Mouse (Mus musculus) R1 (cell line): ENCODE measurements at regions not wholly inside any gene's neighbourhood (a gene's known extent, or its start where the extent isn't known, plus 50 kb on each side); places are given as distances from the start of the nearest gene placed in this dataset.

ENCODE experiments used
- DNase-seq: peaks from one replicate; pipeline ENCODE4 v3.0.0-alpha.2; 2018; ENCODE audit warnings: low read depth, low spot score

DNA sequence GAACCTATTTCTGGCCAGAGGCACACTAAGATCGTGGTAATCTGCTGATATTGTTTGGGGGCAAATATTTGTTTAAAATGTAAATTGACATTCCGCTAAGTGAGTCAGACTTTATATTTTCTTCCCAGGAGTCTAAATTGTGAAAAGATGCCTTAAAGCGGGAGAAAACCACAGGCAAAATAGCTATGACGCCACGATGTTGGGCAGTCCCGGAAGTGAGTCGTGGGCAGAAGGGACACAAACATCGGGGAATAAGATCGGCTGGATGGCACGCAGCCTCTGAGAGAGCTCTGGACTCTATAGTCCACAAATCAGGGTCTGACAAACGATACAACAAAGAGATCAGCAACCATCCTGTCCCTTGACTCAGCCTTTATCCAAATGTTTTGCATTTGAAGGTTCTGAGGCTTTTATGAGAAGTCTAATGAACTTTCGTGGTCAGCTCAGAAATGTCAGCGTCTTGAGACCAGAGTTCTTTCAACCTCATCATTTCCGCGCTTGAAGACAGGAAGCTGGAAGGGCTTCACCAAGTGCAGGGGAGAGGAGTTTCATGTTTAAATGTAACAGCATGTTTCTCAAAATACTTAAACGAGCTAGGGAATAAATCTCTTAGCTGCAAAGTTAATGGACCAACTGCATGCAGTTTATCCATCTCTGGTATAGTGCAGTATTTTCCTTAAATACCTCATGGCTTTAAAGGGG lies 472.2 kb upstream of the Intu start:
- no peak for DNase-seq

DNA sequence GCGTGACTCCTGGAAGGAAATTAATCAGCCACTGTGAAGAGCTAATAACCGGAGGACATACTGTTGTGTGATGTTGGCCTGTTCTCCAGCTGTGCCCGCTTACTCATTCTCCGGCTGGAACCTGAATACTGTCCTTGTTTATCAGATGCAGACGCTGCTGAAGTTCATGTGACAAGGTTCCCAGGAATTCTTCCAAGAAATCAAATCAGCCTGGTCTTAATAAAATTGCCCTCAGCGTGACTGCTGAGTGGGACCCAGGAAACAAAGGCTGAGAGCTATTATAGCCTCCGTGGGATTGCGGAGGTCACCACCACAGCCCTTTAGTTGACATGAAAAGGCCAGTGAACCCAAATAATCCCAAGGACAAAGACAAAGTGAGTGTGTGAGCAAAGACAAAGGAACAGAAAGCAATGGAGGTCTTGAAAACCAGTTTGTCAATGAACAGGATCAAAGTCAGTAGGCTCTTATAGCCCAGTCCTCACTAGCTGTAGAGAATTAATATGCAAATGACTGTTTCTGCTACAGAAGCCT lies 460.9 kb upstream of the Intu start:
- DNase-seq = peak; percentile 3

DNA sequence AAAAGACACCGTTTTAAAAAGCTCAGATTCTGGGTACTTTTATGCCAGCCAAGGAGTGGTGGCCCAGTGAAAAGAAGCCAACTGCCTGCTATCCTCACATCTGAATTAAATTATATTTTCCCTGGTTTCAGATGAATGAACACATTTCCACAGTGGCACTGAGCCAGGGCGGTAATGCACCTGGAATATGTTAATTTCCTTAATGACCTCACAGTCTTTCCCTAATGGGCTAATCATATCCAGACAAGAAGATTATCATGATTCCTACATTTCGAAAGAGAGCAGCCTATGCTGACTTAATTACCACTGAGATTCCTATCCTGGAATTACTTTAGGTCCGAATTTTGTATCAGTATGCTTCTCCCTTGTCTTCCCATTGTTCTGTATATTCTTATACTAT lies 454.3 kb upstream of the Intu start:
- DNase-seq = no peak

DNA sequence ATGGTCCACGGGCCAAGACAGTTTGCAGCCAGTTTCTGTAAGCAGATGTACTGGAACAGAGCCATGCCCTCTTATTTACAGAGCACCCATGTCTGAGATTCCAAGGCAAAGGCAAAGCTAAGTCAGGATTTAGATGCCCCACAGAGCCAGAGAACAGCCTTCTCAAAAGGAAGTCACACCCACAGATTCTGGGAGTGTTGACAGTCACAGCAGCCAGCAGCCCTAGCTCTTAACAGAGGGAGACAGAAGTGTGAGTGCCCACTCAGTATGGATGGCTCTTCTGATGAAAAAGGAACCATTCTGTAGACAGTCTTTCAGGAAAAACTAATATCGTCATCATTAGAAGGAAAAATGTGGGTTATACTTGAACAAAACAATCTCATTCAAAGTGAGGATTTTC lies 446.0 kb upstream of the Intu start:
- no peak for DNase-seq

DNA sequence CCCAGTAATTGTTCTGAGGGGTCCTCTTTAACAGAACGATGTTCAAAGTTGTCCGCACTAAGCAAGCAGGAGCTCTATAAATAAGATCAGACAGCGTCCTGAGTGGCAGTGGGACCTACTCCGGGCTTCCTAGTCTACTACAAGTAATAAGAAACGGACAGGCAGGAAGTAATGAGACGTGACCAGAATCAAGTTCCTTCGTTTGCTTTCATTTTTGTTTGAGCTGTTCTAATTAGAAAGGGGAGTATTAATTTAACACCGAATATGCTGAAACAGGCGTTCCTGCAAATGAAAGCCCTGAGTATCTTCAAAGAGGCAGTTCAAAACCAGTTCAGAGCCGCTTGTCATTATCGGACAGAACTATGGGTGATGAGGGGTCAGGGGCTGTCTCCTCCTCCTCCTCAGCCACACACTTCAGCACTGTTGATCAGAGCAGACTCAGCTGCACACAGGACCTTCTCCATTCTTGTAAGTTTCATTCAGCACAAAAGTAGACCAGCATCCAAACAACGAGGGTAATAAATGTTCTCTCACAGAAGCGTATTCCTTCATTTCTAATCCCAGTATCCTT lies 439.2 kb upstream of the Intu start:
- DNase-seq = no peak

DNA sequence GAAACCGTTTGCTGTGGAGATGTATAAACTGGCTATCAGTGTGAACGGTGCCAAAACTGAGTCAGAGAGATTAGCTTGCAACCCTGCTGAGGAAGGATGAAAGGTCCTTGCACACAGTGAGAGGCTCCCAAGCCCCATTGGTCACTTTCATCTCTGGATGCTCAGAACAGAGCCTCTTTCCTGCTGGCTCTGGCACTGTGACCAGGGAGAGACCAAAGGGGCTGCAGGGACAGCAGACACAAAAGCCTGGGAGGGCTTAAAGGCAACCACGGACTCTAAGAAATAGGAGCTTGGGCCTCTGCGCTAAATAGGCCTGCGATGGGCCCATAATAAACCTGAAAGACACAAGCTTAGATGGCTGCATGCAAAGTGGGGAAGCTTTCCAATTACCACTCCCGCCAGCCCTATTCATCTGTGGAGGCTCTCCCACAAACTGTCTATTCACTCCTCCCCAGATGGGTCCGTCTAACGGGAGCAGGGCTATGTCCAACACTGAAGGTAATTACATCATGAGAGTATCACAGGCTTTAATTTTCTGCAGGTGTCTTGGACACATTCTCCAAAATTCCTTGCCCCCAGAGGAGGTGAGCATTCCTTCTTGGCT lies 438.2 kb upstream of the Intu start:
- DNase-seq = no peak

DNA sequence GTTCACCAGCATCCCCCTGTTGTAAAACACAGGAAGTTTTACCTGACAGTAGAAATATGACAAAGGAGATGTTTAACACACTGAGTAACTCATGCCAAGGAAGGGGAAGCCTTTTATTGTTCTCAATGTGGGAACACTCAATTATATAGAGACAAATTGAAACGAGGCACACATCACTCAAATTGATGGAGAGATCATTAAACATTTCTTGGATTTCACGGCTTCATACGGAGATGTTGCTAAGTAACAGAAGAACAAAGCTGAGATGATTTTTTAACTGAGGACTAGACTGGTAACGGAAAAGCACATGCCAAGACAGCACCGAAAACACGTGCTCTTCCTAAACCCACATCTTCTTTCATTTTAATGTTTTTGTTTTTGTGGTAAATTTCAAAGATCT lies 437.0 kb upstream of the Intu start:
- no peak for DNase-seq

DNA sequence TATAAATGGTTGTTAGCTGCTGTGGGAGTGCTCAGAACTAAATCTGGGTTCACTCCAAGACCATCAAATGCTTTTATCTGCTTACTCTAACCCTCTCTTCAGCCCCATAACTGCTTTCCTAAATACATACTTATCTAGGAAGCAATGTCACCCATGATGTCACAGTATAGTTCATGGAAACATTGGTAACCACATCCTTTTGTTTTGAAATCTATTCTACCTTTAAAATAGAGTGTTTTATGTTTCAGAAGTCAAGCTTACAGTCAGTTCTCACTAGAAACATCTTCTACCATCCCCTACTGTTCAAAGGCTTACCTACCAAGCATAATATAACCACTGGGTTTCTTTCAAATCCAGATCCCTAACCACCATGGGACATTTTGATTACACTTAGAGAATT lies 436.4 kb upstream of the Intu start:
- no peak for DNase-seq

DNA sequence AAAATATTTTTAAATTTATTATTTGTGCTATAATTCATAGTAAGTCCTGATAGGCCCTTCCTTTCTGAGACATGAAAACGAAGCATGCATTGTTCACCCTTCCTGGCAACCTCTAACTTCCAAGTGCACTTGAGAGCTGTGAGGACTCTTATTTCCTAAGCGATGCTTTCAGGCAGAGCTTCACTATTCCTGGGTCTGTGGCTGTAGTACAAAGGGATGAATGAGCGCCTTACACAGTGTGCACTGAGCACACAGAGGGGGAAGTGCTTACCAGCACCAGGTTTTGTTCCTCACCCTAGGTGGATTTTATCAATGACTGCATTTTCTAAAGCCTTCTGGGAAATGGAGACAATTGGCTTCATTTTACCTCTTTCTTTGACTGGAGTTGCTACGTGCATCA lies 428.4 kb upstream of the Intu start:
- peak; percentile 10 for DNase-seq

DNA sequence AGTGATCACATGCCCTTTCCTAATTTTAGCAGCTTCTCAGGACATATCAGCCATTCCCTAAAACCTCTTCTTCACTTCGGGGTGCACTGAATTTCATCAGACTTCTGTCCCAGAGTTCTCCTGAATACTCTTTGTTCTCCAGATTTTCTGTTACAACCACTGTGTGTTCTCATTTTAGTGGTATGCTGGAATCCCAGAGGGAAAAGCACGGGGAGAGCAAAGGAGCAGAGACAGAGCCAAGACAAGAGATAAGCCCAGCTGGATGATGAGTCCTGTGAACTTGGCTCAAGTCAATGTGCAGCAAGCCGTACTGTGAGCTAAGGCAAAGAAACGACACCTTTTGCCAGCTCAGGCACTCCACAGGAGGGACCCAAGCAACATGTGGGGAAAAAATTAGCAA lies 416.3 kb upstream of the Intu start:
- no peak for DNase-seq

DNA sequence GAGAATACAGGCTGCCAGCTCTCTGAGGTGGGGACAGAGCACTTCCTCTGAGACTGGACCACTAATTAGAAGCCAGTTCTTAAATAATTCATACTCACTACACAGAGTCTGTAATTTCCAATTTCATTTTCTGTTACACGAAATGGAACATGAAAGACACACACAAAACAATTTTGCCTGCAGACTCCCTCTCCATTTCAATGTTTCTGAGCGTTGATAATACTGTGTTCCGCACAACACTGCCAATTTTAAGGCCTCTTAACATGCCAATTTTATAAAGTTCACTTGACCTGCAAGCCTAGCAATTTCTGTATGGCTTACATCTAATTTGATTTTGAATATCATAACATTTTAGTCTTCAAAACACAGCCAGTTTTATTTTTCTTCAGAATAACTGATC lies 412.5 kb upstream of the Intu start:
- DNase-seq = no peak

DNA sequence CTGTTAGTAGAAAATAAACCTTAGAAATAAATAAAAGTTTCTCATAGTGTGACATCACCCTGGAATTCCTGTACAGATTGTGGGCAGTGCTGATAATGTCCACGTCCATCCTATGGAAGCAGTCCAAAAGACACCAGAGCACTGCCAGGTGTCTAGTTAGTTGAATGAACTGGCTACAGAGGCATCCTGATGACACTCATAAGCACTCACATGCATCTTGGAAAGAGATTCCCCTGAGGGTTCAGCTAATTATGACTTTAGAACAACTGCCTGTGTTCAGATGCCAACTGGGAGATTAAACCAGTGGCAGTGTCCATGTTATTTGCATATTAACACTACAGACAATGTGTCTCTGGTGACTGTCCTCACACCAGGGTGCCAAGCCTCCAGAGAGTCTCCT lies 411.6 kb upstream of the Intu start:
- no peak for DNase-seq

DNA sequence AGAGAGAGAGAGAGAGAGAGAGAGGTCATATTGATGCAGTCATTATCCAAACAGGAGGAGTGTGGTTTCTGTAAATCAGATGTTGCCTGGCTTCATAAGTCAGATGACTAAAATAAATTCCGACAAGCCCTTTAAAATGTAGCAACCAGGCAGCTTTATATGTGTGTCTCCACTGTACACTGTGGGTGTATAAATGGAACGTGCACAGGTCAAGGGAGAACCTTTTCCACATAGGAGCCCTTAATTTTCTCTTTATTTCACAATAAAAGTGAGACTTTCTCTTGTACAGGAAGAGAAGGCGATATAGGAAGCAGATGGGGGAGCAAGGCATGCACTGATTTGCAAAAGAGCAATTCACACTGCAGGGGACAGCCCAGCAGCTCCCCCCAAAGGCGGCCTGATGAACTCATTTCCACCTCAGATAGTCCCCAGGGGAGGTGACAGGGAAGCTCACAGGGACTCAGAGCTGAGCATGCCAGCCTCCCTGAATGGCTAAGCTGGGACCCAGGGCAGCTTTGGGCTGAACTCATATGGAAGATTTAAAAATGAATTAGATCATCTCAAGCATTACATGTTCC lies 410.7 kb upstream of the Intu start:
- peak; percentile 36 for DNase-seq

DNA sequence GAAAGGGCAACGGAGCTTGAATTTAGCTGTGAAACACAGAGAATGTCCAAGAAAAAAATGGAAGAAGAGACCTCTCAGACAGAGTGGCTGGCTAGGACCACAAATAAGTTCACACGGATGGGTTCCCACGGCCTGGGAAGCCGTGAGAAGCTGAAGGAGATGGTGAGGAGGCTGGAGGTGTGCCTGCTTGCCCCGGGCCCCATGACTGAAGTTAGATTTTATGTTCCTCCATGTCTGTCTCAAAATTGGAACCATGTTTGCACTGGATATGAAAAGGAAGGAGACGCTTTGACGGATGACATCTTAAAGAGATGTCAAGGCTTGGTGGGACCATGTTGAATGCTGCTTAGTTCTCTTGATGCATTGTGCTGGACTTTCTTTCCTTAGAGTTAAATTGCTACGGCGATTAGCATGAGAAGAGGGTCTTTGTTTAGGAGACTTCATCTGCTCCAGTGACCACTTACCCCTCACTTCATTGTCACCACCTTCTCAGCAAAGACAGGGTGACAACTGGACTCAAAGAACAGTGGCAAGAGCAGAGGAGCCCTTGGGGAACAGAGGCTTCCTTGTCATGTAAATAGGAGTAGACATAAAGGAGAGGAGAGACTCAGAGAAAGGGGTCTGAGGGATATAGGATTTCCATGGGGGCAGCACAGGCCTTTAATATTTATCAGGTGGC lies 407.4 kb upstream of the Intu start:
- DNase-seq = no peak

DNA sequence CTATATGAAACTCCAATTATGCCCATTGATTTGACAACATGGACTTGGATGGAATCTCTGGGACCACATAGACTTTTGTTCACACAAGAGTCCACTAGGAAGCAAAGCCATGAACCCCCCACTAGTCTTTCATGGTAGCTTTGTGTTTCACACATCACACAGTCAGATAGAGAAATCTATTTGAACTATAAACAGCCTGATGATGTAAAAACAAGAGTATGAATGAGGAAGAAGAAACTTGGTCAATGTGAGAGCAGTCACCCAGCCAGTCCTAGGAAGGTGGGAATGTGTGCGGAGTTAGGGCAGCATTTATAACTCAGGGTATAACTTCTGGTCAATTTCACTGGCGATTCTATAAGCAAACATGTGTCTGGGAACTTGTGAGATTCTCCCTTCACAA lies 404.2 kb upstream of the Intu start:
- no peak for DNase-seq

DNA sequence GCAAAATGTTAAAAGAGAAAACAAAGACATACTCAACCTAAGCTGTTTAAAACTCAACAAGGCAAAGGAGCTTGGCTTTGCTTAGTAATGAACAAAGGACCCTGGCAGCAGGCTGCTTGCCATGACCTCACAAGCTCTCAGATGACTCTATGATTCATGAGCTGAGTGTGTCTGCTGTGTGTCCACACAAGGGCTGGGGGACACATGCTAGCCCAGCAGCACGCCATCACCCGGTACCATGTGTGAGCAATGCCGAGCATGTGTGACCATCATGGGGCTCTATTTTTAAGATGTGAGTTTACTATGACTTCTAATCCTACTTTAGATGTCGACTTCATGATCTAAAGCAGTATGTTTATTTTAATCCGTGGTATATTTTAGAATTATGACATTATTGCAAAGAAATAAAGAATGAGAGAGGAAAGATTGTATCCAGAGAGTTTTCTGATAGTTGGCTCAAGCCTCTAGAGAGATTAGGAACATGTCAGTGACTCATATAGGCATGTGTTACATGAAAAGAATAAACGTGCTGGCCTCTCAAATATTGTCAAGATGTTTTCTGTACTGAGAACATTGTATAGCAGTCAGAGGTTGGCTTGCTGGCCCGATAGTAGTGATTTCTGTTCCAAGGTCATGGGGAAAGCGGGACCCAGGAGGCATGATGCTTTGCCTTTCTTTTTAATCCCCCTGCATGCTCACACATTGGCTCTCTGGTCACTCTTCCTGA lies 400.1 kb upstream of the Intu start:
- DNase-seq = no peak

DNA sequence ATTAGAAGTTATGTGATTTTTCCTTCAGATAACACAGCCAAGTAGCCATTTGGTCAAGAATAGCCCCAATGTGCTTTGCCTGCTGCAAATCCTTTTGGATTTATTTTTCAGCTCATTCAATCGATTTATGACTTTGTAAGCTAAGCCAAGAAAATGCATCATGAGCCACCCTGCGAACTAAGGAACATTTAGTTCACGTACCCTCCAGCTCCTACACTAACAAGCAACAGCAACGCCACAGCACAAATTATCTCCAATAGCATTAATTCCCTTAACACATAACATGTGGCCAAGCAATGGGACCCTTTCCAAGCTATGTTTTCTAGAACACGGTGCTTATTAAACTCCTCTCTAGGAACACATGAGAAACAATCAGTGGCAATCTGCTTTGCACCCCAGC lies 392.4 kb upstream of the Intu start:
- no peak for DNase-seq

DNA sequence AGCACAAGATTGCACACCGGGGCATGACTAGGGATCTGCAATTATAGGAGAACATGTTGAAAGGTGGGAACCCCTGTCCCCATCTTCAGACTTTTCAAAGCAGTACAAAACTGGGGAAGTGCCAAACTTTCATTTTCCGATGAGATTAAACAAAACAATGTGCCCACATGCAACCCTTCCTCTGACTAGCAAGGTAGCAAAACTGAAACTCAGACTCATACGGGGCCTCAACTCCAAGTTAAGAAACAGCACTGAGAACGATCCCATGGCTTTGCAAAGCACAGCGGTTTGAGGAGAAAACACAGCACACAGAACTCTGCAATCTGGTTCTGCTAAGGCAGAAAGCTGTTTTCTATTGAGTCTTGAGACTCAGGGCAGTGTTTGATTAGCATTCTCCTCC lies 388.9 kb upstream of the Intu start:
- no peak for DNase-seq

DNA sequence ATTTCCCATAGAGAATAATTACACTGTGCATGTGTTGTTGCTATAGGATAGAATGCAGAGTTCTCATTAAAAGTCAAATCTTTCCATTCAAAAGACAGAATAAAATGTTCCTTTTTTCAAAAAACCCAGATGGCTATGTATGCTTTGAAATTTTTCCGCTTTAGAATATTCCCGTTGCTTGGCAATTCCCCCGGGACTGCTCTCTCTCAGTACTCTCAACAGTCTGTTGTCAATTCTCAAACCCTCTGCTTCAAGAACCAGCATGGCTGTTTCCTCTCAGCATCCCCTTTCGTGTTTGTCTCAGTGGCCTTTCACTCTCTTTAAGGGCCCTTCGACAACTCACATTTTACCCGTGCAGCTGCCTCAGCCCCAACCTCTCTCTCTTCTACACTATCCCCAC lies 372.5 kb upstream of the Intu start:
- DNase-seq = no peak

DNA sequence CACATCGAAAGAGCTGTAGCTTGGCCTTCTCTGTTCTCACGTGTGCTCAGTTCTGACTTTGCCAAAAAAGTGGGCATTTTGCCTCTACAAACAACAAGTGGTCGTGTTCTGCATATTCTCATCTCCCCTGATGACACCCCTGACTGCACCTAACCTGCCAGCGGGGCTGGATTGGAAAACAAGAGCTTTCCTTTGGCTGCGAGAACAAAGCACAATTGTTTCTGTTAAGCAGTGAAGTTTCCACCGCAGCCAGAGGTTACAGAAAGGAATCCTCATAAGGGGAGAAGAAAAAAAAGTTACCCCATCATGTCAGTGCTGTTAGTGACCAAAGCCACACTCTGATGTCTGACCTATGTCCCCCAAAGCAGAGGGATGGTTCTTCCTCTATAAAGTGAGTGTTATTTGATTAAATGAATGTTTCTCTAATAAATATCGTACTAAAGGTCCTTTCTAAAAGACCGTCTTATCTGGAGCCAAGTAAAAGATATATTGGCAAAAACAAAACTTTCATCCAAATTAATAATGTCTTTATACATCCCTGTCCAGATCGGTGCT lies 371.4 kb upstream of the Intu start:
- DNase-seq = no peak

DNA sequence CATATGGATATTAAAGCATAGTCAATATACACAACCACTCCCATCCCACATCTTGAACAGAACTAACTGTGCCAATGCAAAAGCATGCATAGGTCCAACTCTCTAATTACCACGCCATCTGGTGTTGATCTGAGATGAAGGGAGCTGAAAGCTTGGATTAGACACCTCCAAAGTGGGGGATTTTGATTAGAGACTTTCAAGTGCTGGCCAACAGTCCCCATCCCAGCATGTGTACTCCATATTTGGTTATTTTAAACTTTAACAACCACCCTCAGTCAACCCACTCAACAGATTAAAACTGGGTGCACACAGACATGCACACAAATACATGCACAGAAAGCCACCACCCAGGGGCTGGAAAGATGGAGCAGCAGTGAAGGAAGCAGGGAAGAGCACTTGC lies 366.9 kb upstream of the Intu start:
- DNase-seq = no peak
